Mouse (Mus musculus): ENCODE data around the gene Spdye4a. TPM values are rescaled to one million over a fixed set of nuclear protein-coding genes. Genes with fewer than 3 reads are reported as not detected.
A peak's percentile ranks its signal among the peaks of the same experiment; 100 is the strongest.
"Not testable (repeated sequence)": the region's sequence is repeated elsewhere in the genome, so short reads cannot be mapped to it uniquely, and the experiment has no call there.

The Spdye4a gene
- polyA plus RNA-seq, 1 experiment from 2014 or later = not detected

- Histone ChIP-seq H3K4me1 (ENCODE audit: control insufficient read depth, insufficient read depth, low read length) (no peaks in the 10 kb centered on the region), H3K4me2 (replicated peaks; ENCODE audit: low read depth, low read length) (no peak overlapping the region), H3K9me3 (ENCODE audit: control insufficient read depth, low read length) (no peaks in the 10 kb centered on the region), H3K36me3 (ENCODE audit: control insufficient read depth, insufficient read depth, low read length) (no peaks in the 10 kb centered on the region), H3K9ac (ENCODE audit: low read depth, low read length) (no peak overlapping the region), H3K27me3 (ENCODE audit: control insufficient read depth, insufficient read depth, low read length) (no peaks in the 10 kb centered on the region), H3K4me3 (ENCODE audit: low read length) (no peak overlapping the region), H3K27ac (ENCODE audit: low read depth, low read length) (no peak overlapping the region)
- 78% methylated on average over 4 of the region's 4 CpGs for WGBS
- no peak for ATAC-seq (ENCODE audit: low FRiP score, low TSS enrichment)
These were observed 30.2 kb downstream of the Spdye4a start for GRCm38 (mm10) chr5:143196506-143196905.

DNA sequence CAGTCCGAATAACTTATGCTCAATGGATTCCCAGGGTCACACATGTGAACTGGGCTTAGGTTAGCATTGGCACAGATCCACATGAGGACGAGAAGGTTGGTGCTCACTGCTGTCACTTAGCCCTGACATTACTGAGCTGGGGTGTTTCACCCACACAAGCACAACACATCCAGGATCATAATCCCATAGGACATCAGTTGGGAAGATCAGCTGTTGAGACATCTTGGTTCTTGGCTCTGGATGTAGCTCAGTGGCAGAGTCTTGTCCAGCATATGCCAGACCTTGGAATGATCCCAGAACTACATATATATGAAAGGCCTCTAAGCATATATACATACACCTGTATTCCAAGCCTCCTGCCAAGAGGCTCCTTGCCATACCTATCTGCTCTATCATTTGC lies 31.5 kb downstream of the Spdye4a start:
- Histone ChIP-seq H3K27me3 (ENCODE audit: control insufficient read depth, insufficient read depth, low read length) (no peaks in the 10 kb centered on the region), H3K4me1 (ENCODE audit: control insufficient read depth, insufficient read depth, low read length) (no peaks in the 10 kb centered on the region), H3K36me3 (ENCODE audit: control insufficient read depth, insufficient read depth, low read length) (no peaks in the 10 kb centered on the region), H3K4me2 (replicated peaks; ENCODE audit: low read depth, low read length) (no peak overlapping the region), H3K4me3 (ENCODE audit: low read length) (no peak overlapping the region), H3K9ac (ENCODE audit: low read depth, low read length) (no peak overlapping the region), H3K27ac (ENCODE audit: low read depth, low read length) (no peak overlapping the region), H3K9me3 (ENCODE audit: control insufficient read depth, low read length) (no peaks in the 10 kb centered on the region)
- WGBS = 79% methylated on average over 2 of the region's 2 CpGs
- ATAC-seq (ENCODE audit: low FRiP score, low TSS enrichment) = no peak

- not testable (repeated sequence) for H3K4me3 ChIP-seq (ENCODE audit: low read length); H3K27ac ChIP-seq (ENCODE audit: low read depth, low read length); H3K4me2 ChIP-seq (replicated peaks; ENCODE audit: low read depth, low read length); H3K9me3 ChIP-seq (ENCODE audit: control insufficient read depth, low read length); H3K4me1 ChIP-seq (ENCODE audit: control insufficient read depth, insufficient read depth, low read length); H3K9ac ChIP-seq (ENCODE audit: low read depth, low read length); ATAC-seq (ENCODE audit: low FRiP score, low TSS enrichment); H3K36me3 ChIP-seq (ENCODE audit: control insufficient read depth, insufficient read depth, low read length); H3K27me3 ChIP-seq (ENCODE audit: control insufficient read depth, insufficient read depth, low read length)
- WGBS = 66% methylated on average over 8 of the region's 8 CpGs
These were observed 31.9 kb downstream of the Spdye4a start for GRCm38 (mm10) chr5:143194747-143195146.

GRCm38 (mm10) chr5:143192806-143193205 lies 33.9 kb downstream of the Spdye4a start:
- Histone ChIP-seq H3K4me1 (ENCODE audit: control insufficient read depth, insufficient read depth, low read length) (no peaks in the 10 kb centered on the region), H3K9ac (ENCODE audit: low read depth, low read length) (no peak overlapping the region), H3K36me3 (ENCODE audit: control insufficient read depth, insufficient read depth, low read length) (no peaks in the 10 kb centered on the region), H3K4me3 (ENCODE audit: low read length) (no peak overlapping the region), H3K4me2 (replicated peaks; ENCODE audit: low read depth, low read length) (no peak overlapping the region), H3K9me3 (ENCODE audit: control insufficient read depth, low read length) (no peaks in the 10 kb centered on the region), H3K27me3 (ENCODE audit: control insufficient read depth, insufficient read depth, low read length) (no peaks in the 10 kb centered on the region), H3K27ac (ENCODE audit: low read depth, low read length) (no peak overlapping the region)
- WGBS = 89% methylated on average over 8 of the region's 8 CpGs
- no peak for ATAC-seq (ENCODE audit: low FRiP score, low TSS enrichment)

DNA sequence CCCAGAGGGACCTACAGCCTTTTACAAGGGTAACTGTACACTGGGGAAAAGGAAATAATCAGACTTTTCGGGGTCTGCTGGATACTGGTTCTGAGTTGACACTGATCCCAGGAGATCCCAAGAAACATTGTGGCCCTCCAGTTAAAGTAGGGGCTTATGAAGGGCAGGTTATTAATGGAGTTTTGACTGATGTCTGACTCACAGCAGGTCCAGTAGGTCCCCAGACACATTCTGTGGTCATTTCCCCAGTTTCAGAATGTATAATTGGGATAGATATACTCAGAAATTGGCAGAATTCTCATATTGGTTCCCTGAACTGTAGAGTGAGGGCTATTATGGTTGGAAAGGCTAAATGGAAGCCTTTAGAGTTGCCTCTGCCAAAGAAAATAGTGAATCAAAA lies 38.7 kb downstream of the Spdye4a start:
- ATAC-seq (ENCODE audit: low FRiP score, low TSS enrichment) = not testable (repeated sequence)

GRCm38 (mm10) chr5:143180255-143181076 lies 46.2 kb downstream of the Spdye4a start, which contains the start of the genes Rbak and Spdye4b:
Gene Rbak (minus strand): TSS chr5:143180775.
Gene Spdye4b (plus strand): TSS chr5:143181017.
- Histone ChIP-seq H3K4me2 (replicated peaks; ENCODE audit: low read depth, low read length) (peak within 1 kb of the TSS; percentile 84), H3K27me3 (ENCODE audit: control insufficient read depth, insufficient read depth, low read length) (no peaks in the 10 kb centered on the region), H3K36me3 (ENCODE audit: control insufficient read depth, insufficient read depth, low read length) (peaks cover 27% of the 10 kb centered on the region), H3K4me3 (ENCODE audit: low read length) (peak within 1 kb of the TSS; percentile 85), H3K9me3 (ENCODE audit: control insufficient read depth, low read length) (peaks cover 5% of the 10 kb centered on the region), H3K4me1 (ENCODE audit: control insufficient read depth, insufficient read depth, low read length) (peaks cover 5% of the 10 kb centered on the region; the same call in 1 of the 2 replicates), H3K27ac (ENCODE audit: low read depth, low read length) (peak within 1 kb of the TSS; percentile 42; the same call in 1 of the 2 replicates), H3K9ac (ENCODE audit: low read depth, low read length) (peak within 1 kb of the TSS; percentile 84)
- WGBS = under 1% methylated on average over 58 of the region's 58 CpGs
- ATAC-seq (ENCODE audit: low FRiP score, low TSS enrichment) = peak; percentile 97

More for the DNA sequence above, 38.7 kb downstream of the Spdye4a start:
- not testable (repeated sequence) for H3K4me3 ChIP-seq (ENCODE audit: low read length); H3K27ac ChIP-seq (ENCODE audit: low read depth, low read length); H3K9ac ChIP-seq (ENCODE audit: low read depth, low read length); H3K4me1 ChIP-seq (ENCODE audit: control insufficient read depth, insufficient read depth, low read length); H3K9me3 ChIP-seq (ENCODE audit: control insufficient read depth, low read length); H3K36me3 ChIP-seq (ENCODE audit: control insufficient read depth, insufficient read depth, low read length); H3K27me3 ChIP-seq (ENCODE audit: control insufficient read depth, insufficient read depth, low read length); H3K4me2 ChIP-seq (replicated peaks; ENCODE audit: low read depth, low read length)
- no CpG with 5 or more reads among the region's 1 CpGs for WGBS

GRCm38 (mm10) chr5:143179179-143179578 lies 47.5 kb downstream of the Spdye4a start:
- Histone ChIP-seq H3K4me3 (ENCODE audit: low read length) (no peak overlapping the region), H3K27ac (ENCODE audit: low read depth, low read length) (no peak overlapping the region), H3K9ac (ENCODE audit: low read depth, low read length) (no peak overlapping the region), H3K4me1 (ENCODE audit: control insufficient read depth, insufficient read depth, low read length) (peaks cover 5% of the 10 kb centered on the region; the same call in 1 of the 2 replicates), H3K4me2 (replicated peaks; ENCODE audit: low read depth, low read length) (peak overlapping the region; percentile 84; the same call in 1 of the 2 replicates), H3K36me3 (ENCODE audit: control insufficient read depth, insufficient read depth, low read length) (peaks cover 40% of the 10 kb centered on the region), H3K27me3 (ENCODE audit: control insufficient read depth, insufficient read depth, low read length) (no peaks in the 10 kb centered on the region), H3K9me3 (ENCODE audit: control insufficient read depth, low read length) (peaks cover 5% of the 10 kb centered on the region)
- 40% methylated on average over 6 of the region's 6 CpGs for WGBS
- no peak for ATAC-seq (ENCODE audit: low FRiP score, low TSS enrichment)

DNA sequence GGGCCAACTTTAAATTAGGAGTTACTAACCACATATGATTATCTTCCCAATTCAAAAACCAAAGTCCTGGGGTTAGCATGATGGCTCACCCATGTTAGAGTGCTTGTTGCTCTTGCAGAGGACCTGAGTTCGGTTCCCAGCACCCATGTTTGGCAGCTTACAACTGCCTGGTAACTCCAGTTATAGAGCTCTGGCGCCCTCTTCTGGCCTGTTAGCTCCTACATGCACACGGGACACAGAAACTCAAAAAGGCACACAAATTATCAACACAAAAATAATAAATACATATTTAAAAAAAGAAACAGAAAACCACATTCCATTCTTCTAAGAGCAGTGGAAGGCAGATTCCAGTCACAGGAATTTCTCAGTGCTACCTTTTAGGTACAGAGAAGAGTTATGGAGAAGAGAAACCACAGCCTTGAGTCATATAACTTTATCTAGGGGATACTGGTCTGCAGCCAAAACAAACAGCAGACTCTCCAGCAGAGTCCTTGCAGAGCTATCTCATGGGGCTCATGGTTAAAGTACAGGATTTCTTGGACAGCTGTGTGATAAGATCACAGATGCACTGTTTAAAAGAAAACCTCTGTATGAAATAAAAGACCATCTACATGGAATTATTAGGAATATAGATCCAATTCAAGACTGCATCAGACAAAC lies 49.0 kb downstream of the Spdye4a start:
- H3K9me3 ChIP-seq (ENCODE audit: control insufficient read depth, low read length) = peaks cover 18% of the 10 kb centered on the region
- 91% methylated on average over 3 of the region's 3 CpGs for WGBS
- no peak overlapping the region for H3K9ac ChIP-seq (ENCODE audit: low read depth, low read length)
- H3K4me3 ChIP-seq (ENCODE audit: low read length) = no peak overlapping the region
- no peak for ATAC-seq (ENCODE audit: low FRiP score, low TSS enrichment)
- H3K27ac ChIP-seq (ENCODE audit: low read depth, low read length) = no peak overlapping the region
- peaks cover 5% of the 10 kb centered on the region; the same call in 1 of the 2 replicates for H3K4me1 ChIP-seq (ENCODE audit: control insufficient read depth, insufficient read depth, low read length)
- H3K27me3 ChIP-seq (ENCODE audit: control insufficient read depth, insufficient read depth, low read length) = no peaks in the 10 kb centered on the region
- H3K36me3 ChIP-seq (ENCODE audit: control insufficient read depth, insufficient read depth, low read length) = peaks cover 55% of the 10 kb centered on the region
- no peak overlapping the region for H3K4me2 ChIP-seq (replicated peaks; ENCODE audit: low read depth, low read length)

DNA sequence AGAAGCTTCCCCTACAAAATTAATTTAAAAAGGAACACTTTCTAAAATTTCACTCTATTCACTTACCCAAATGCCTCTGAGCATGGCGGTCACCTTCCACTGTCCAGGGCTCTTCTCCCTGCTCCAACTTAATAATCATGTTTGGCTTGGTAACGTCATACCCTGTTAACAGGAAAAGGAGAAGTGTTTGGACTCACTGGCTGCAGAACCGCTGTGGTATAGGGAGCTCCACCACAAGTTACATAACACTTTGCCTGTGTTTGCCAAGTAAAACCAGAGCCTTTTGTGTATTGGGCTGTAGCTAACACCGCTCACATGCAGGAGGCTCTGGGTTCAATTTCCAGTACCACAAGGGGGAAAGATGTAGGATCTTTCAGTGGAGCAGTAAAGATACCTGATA lies 50.7 kb downstream of the Spdye4a start:
- 97% methylated on average over 4 of the region's 4 CpGs for WGBS
- Histone ChIP-seq H3K4me3 (ENCODE audit: low read length) (no peak overlapping the region), H3K9me3 (ENCODE audit: control insufficient read depth, low read length) (peaks cover 20% of the 10 kb centered on the region), H3K4me2 (replicated peaks; ENCODE audit: low read depth, low read length) (no peak overlapping the region), H3K9ac (ENCODE audit: low read depth, low read length) (no peak overlapping the region), H3K36me3 (ENCODE audit: control insufficient read depth, insufficient read depth, low read length) (peaks cover 68% of the 10 kb centered on the region), H3K4me1 (ENCODE audit: control insufficient read depth, insufficient read depth, low read length) (peaks cover 5% of the 10 kb centered on the region; the same call in 1 of the 2 replicates), H3K27me3 (ENCODE audit: control insufficient read depth, insufficient read depth, low read length) (no peaks in the 10 kb centered on the region), H3K27ac (ENCODE audit: low read depth, low read length) (no peak overlapping the region)
- no peak for ATAC-seq (ENCODE audit: low FRiP score, low TSS enrichment)

Data from kidney, embryonic 14.5 days (tissue).